Mouse (Mus musculus): ENCODE measurements at regions not wholly inside any gene's neighbourhood (a gene's known extent, or its start where the extent isn't known, plus 50 kb on each side); places are given as distances from the start of the nearest gene placed in this dataset.

- TF ChIP-seq POLR2A (IDR thresholded peaks at IDR 0.05; ENCODE audit: borderline replicate concordance, control insufficient read depth, low read depth, low read length) (no peak), CTCF (IDR thresholded peaks at IDR 0.05; ENCODE audit: control insufficient read depth, insufficient read depth, low read length) (no peak)
Observed at GRCm38 (mm10) chr3:121021126-121021848, 150.2 kb downstream of the Rwdd3 start.
